Mouse (Mus musculus) WW6 (cell line): ENCODE results near the gene Afg1l.

Experiments used
- DNase-seq: peaks from one replicate; pipeline ENCODE4 v3.0.0-alpha.2; 2013; ENCODE audit warnings: low read depth, low spot score

Gene Afg1l

GRCm38 (mm10) chr10:42477550-42478340 is 620 bp downstream of the Afg1l start:
- no peak for DNase-seq

GRCm38 (mm10) chr10:42476774-42477475 is 1.4 kb downstream of the Afg1l start:
- DNase-seq: no peak

- DNase-seq: no peak
Observed at GRCm38 (mm10) chr10:42474946-42475514, 3.3 kb downstream of the Afg1l start.

- peak; percentile 55 for DNase-seq
Observed at GRCm38 (mm10) chr10:42464805-42465204, 13.6 kb downstream of the Afg1l start.

GRCm38 (mm10) chr10:42464224-42464623 is 14.1 kb downstream of the Afg1l start:
- no peak for DNase-seq

- DNase-seq: no peak
Observed at GRCm38 (mm10) chr10:42457557-42458191, 20.7 kb downstream of the Afg1l start.

GRCm38 (mm10) chr10:42455981-42456380 is 22.4 kb downstream of the Afg1l start:
- no peak for DNase-seq

GRCm38 (mm10) chr10:42454690-42455089 is 23.7 kb downstream of the Afg1l start:
- no peak for DNase-seq

- no peak for DNase-seq
Observed at GRCm38 (mm10) chr10:42454266-42454665, 24.1 kb downstream of the Afg1l start.

- no peak for DNase-seq
Observed at GRCm38 (mm10) chr10:42449672-42450071, 28.7 kb downstream of the Afg1l start.

GRCm38 (mm10) chr10:42448371-42448770 is 30.0 kb downstream of the Afg1l start:
- DNase-seq: no peak

- no peak for DNase-seq
Observed at GRCm38 (mm10) chr10:42446145-42446544, 32.2 kb downstream of the Afg1l start.

- no peak for DNase-seq
Observed at GRCm38 (mm10) chr10:42436842-42437805, 41.2 kb downstream of the Afg1l start.

GRCm38 (mm10) chr10:42417530-42418174 is 60.7 kb downstream of the Afg1l start:
- DNase-seq: no peak

GRCm38 (mm10) chr10:42415821-42416470 is 62.4 kb downstream of the Afg1l start:
- no peak for DNase-seq

GRCm38 (mm10) chr10:42410748-42411537 is 67.4 kb downstream of the Afg1l start:
- no peak for DNase-seq

- no peak for DNase-seq
Observed at GRCm38 (mm10) chr10:42390436-42390835, 87.9 kb downstream of the Afg1l start.

- DNase-seq: no peak
Observed at GRCm38 (mm10) chr10:42388181-42388580, 90.2 kb downstream of the Afg1l start.
